Mouse (Mus musculus): ENCODE data around the gene Tmem115.
"Not testable (repeated sequence)": the region's sequence is repeated elsewhere in the genome, so short reads cannot be mapped to it uniquely, and the experiment has no call there.

Gene Tmem115

GRCm38 (mm10) chr9:107550491-107551116 lies 16.9 kb downstream of the Tmem115 start:
- no peak for DNase-seq

- peak in 1 of 2 experiments; percentile 42 for DNase-seq
Measured at GRCm38 (mm10) chr9:107551117-107551889, 17.6 kb downstream of the Tmem115 start, which contains the start of gene Rassf1. Gene Rassf1 (plus strand): TSS chr9:107551555.

GRCm38 (mm10) chr9:107551890-107552355 lies 18.2 kb downstream of the Tmem115 start:
- DNase-seq: no peak

GRCm38 (mm10) chr9:107552690-107553393 lies 19.1 kb downstream of the Tmem115 start:
- DNase-seq: no peak

GRCm38 (mm10) chr9:107553541-107554318 lies 20.0 kb downstream of the Tmem115 start:
- peak in 1 of 2 experiments; percentile 61 for DNase-seq

GRCm38 (mm10) chr9:107554319-107554825 lies 20.6 kb downstream of the Tmem115 start:
- DNase-seq: peak; percentile 96 to 97

- DNase-seq: no peak
Measured at GRCm38 (mm10) chr9:107555031-107555457, 21.3 kb downstream of the Tmem115 start.

GRCm38 (mm10) chr9:107555701-107556100 lies 22.0 kb downstream of the Tmem115 start:
- DNase-seq: no peak

GRCm38 (mm10) chr9:107556346-107556745 lies 22.6 kb downstream of the Tmem115 start:
- no peak for DNase-seq

- peak; percentile 94 to 95 for DNase-seq
Measured at GRCm38 (mm10) chr9:107563029-107563581, 29.4 kb downstream of the Tmem115 start, which contains the start of gene Tusc2. Gene Tusc2 (plus strand): TSS chr9:107563255.

- not testable (repeated sequence) for DNase-seq
Measured at GRCm38 (mm10) chr9:107565556-107565955, 31.8 kb downstream of the Tmem115 start.

GRCm38 (mm10) chr9:107566041-107566709 lies 32.4 kb downstream of the Tmem115 start:
- DNase-seq: peak; percentile 89 to 93

GRCm38 (mm10) chr9:107566855-107567254 lies 33.1 kb downstream of the Tmem115 start:
- DNase-seq: no peak

GRCm38 (mm10) chr9:107567702-107568319 lies 34.1 kb downstream of the Tmem115 start, which contains the start of gene Hyal2:
Gene Hyal2 (plus strand): TSS chr9:107567945.
- DNase-seq: no peak

- peak; percentile 86 to 88 for DNase-seq
Measured at GRCm38 (mm10) chr9:107568331-107569261, 34.9 kb downstream of the Tmem115 start.

GRCm38 (mm10) chr9:107569270-107569669 lies 35.5 kb downstream of the Tmem115 start:
- DNase-seq: peak in 1 of 2 experiments; percentile 52

- DNase-seq: no peak
Measured at GRCm38 (mm10) chr9:107570016-107570415, 36.3 kb downstream of the Tmem115 start.

GRCm38 (mm10) chr9:107570845-107571244 lies 37.1 kb downstream of the Tmem115 start:
- DNase-seq: no peak
